Mouse (Mus musculus): Measurements from ENCODE around the gene Ndrg4. TPM values are rescaled to one million over a fixed set of nuclear protein-coding genes. Genes with fewer than 3 reads are reported as not detected.

The Ndrg4 gene
- polyA plus RNA-seq, 1 experiment: 83.9 TPM

GRCm38 (mm10) chr8:95671861-95672260, 4.9 kb upstream of the Ndrg4 start:
- Histone ChIP-seq H3K36me3 (ENCODE audit: control insufficient read depth, insufficient read depth) (no peaks in the 10 kb centered on the region), H3K27me3 (ENCODE audit: control insufficient read depth, insufficient read depth, insufficient read length) (no peaks in the 10 kb centered on the region), H3K4me3 (no peak overlapping the region), H3K79me2 (ENCODE audit: control insufficient read depth, insufficient read depth) (no peaks in the 10 kb centered on the region), H3K4me2 (ENCODE audit: low read depth) (no peak overlapping the region), H3ac (ENCODE audit: control insufficient read depth, insufficient read length) (no peak overlapping the region)
- TF ChIP-seq MAX (IDR thresholded peaks at IDR 0.05; ENCODE audit: low read depth) (no peak), MYOG (IDR thresholded peaks at IDR 0.05; ENCODE audit: control insufficient read depth in 1 of 3, insufficient read depth in 1 of 3, insufficient read length in 2 of 3, low read depth in 2 of 3) (no peak), E2F4 (IDR thresholded peaks at IDR 0.05; ENCODE audit: insufficient read depth) (no peak), POLR2AphosphoS2 (IDR thresholded peaks at IDR 0.05; ENCODE audit: insufficient read length, low read depth) (no peak), SRF (IDR thresholded peaks at IDR 0.05; ENCODE audit: control insufficient read depth, insufficient read length, low read depth) (no peak), TCF3 (IDR thresholded peaks at IDR 0.05; ENCODE audit: insufficient read length, low read depth) (no peak), TCF12 (IDR thresholded peaks at IDR 0.05; ENCODE audit: insufficient read depth, poor library complexity, severe bottlenecking) (no peak), REST (IDR thresholded peaks at IDR 0.05; ENCODE audit: insufficient read depth, insufficient read length) (no peak)

- no peaks in the 10 kb centered on the region for H3K36me3 ChIP-seq (ENCODE audit: control insufficient read depth, insufficient read depth)
- H3K4me2 ChIP-seq (ENCODE audit: low read depth): peak overlapping the region; percentile 31
- no peaks in the 10 kb centered on the region for H3K27me3 ChIP-seq (ENCODE audit: control insufficient read depth, insufficient read depth, insufficient read length)
- no peak overlapping the region for H3ac ChIP-seq (ENCODE audit: control insufficient read depth, insufficient read length)
- no peaks in the 10 kb centered on the region for H3K79me2 ChIP-seq (ENCODE audit: control insufficient read depth, insufficient read depth)
- H3K4me3 ChIP-seq: no peak overlapping the region
- TF ChIP-seq USF1 (IDR thresholded peaks at IDR 0.05; ENCODE audit: low read depth): peak; percentile 59
- TF ChIP-seq MYOG (IDR thresholded peaks at IDR 0.05; ENCODE audit: control insufficient read depth in 1 of 3, insufficient read depth in 1 of 3, insufficient read length in 2 of 3, low read depth in 2 of 3): peak in 2 of 3 experiments; percentile 11 to 62
- no peak for TF ChIP-seq SRF (IDR thresholded peaks at IDR 0.05; ENCODE audit: control insufficient read depth, insufficient read length, low read depth)
- TF ChIP-seq MAX (IDR thresholded peaks at IDR 0.05; ENCODE audit: low read depth): no peak
- TF ChIP-seq MYOD1 (IDR thresholded peaks at IDR 0.05; ENCODE audit: control insufficient read depth in 1 of 3, insufficient read length in 2 of 3, low read depth in 2 of 3): peak; percentile 23 to 90 (median 68)
Observed at GRCm38 (mm10) chr8:95672811-95673210, 4.0 kb upstream of the Ndrg4 start.

GRCm38 (mm10) chr8:95677591-95678023, 827 bp downstream of the Ndrg4 start:
- Histone ChIP-seq H3K36me3 (ENCODE audit: control insufficient read depth, insufficient read depth) (no peaks in the 10 kb centered on the region), H3K79me2 (ENCODE audit: control insufficient read depth, insufficient read depth) (peaks cover 4% of the 10 kb centered on the region), H3K4me3 (peak overlapping the region; percentile 32), H3ac (ENCODE audit: control insufficient read depth, insufficient read length) (peak overlapping the region; percentile 6), H3K4me2 (ENCODE audit: low read depth) (peak overlapping the region; percentile 73), H3K27me3 (ENCODE audit: control insufficient read depth, insufficient read depth, insufficient read length) (no peaks in the 10 kb centered on the region)
- TF ChIP-seq TCF3 (IDR thresholded peaks at IDR 0.05; ENCODE audit: insufficient read length, low read depth) (no peak), REST (IDR thresholded peaks at IDR 0.05; ENCODE audit: insufficient read depth, insufficient read length) (no peak), POLR2A (IDR thresholded peaks at IDR 0.05; ENCODE audit: insufficient read length, low read depth) (peak; percentile 14), MAX (IDR thresholded peaks at IDR 0.05; ENCODE audit: low read depth) (no peak), MYOD1 (IDR thresholded peaks at IDR 0.05; ENCODE audit: control insufficient read depth in 1 of 3, insufficient read length in 2 of 3, low read depth in 2 of 3) (no peak), TCF12 (IDR thresholded peaks at IDR 0.05; ENCODE audit: insufficient read depth, poor library complexity, severe bottlenecking) (no peak), E2F4 (IDR thresholded peaks at IDR 0.05; ENCODE audit: insufficient read depth) (no peak), POLR2AphosphoS2 (IDR thresholded peaks at IDR 0.05; ENCODE audit: insufficient read length, low read depth) (no peak)

- Histone ChIP-seq H3K4me3 (peak overlapping the region; percentile 32), H3K4me2 (ENCODE audit: low read depth) (peak overlapping the region; percentile 73), H3K27me3 (ENCODE audit: control insufficient read depth, insufficient read depth, insufficient read length) (no peaks in the 10 kb centered on the region), H3K36me3 (ENCODE audit: control insufficient read depth, insufficient read depth) (no peaks in the 10 kb centered on the region), H3ac (ENCODE audit: control insufficient read depth, insufficient read length) (peak overlapping the region; percentile 6), H3K79me2 (ENCODE audit: control insufficient read depth, insufficient read depth) (peaks cover 5% of the 10 kb centered on the region)
- no peak for TF ChIP-seq TCF3 (IDR thresholded peaks at IDR 0.05; ENCODE audit: insufficient read length, low read depth)
- no peak for TF ChIP-seq CEBPB (IDR thresholded peaks at IDR 0.05; ENCODE audit: insufficient read depth, poor library complexity, severe bottlenecking)
- TF ChIP-seq REST (IDR thresholded peaks at IDR 0.05; ENCODE audit: insufficient read depth, insufficient read length): no peak
- no peak for TF ChIP-seq SRF (IDR thresholded peaks at IDR 0.05; ENCODE audit: control insufficient read depth, insufficient read length, low read depth)
- TF ChIP-seq MYOG (IDR thresholded peaks at IDR 0.05; ENCODE audit: control insufficient read depth in 1 of 3, insufficient read depth in 1 of 3, insufficient read length in 2 of 3, low read depth in 2 of 3): peak in 2 of 3 experiments; percentile 3 to 46
- peak in 1 of 3 experiments; percentile 36 for TF ChIP-seq MYOD1 (IDR thresholded peaks at IDR 0.05; ENCODE audit: control insufficient read depth in 1 of 3, insufficient read length in 2 of 3, low read depth in 2 of 3)
Observed at GRCm38 (mm10) chr8:95678024-95678611, 1.3 kb downstream of the Ndrg4 start.

GRCm38 (mm10) chr8:95688073-95688672, 11.4 kb downstream of the Ndrg4 start:
- no peaks in the 10 kb centered on the region for H3K27me3 ChIP-seq (ENCODE audit: control insufficient read depth, insufficient read depth, insufficient read length)
- no peaks in the 10 kb centered on the region for H3K36me3 ChIP-seq (ENCODE audit: control insufficient read depth, insufficient read depth)
- H3K79me2 ChIP-seq (ENCODE audit: control insufficient read depth, insufficient read depth): peaks cover 7% of the 10 kb centered on the region
- no peak overlapping the region for H3K4me2 ChIP-seq (ENCODE audit: low read depth)
- no peak overlapping the region for H3K4me3 ChIP-seq
- no peak overlapping the region for H3ac ChIP-seq (ENCODE audit: control insufficient read depth, insufficient read length)
- TF ChIP-seq USF1 (IDR thresholded peaks at IDR 0.05; ENCODE audit: low read depth) (no peak), MYOD1 (IDR thresholded peaks at IDR 0.05; ENCODE audit: control insufficient read depth in 1 of 3, insufficient read length in 2 of 3, low read depth in 2 of 3) (peak in 2 of 3 experiments; percentile 35 to 67)

Data from myocyte (in vitro differentiated cells).